Mouse (Mus musculus) MEL (cell line): Measurements from ENCODE around the gene Evc2. TPM values are rescaled to one million over a fixed set of nuclear protein-coding genes. Genes with fewer than 3 reads are reported as not detected.

Experiments
- DNase-seq: peaks from one replicate; pipeline ENCODE4 v3.0.0; 2011; ENCODE audit warnings: low read depth, low spot score
- H3K27ac ChIP-seq: 2 replicates; pipeline ENCODE4 v1.5.1; 2012; ENCODE audit warnings: low read depth, mild to moderate bottlenecking, control low read depth, low read length, moderate library complexity; ENCODE audit not compliant: control insufficient read depth
- H3K27me3 ChIP-seq, 2 experiments: fragments of 150-350 bp in 1 of 2; sonication (generic) in 1 of 2; 2 replicates each; pipeline ENCODE4 v1.6.1; 2012; ENCODE audit warnings: low read length in 2 of 2, mild to moderate bottlenecking in 2 of 2, improper control_type of control experiment in 1 of 2, moderate library complexity in 1 of 2; ENCODE audit not compliant: insufficient read depth in 2 of 2, control insufficient read depth in 1 of 2
- H3K36me3 ChIP-seq, 2 experiments: 2 replicates each; pipeline ENCODE4 v1.6.1; 2012 to 2014; ENCODE audit warnings: low read length in 2 of 2, improper control_type of control experiment in 1 of 2, inconsistent platforms in 1 of 2, mild to moderate bottlenecking in 1 of 2; ENCODE audit not compliant: insufficient read depth in 2 of 2, control insufficient read depth in 1 of 2
- H3K4me1 ChIP-seq, 2 experiments: fragments of 150-350 bp in 1 of 2; sonication (generic) in 1 of 2; 2 replicates each; pipeline ENCODE4 v1.6.1; 2012; ENCODE audit warnings: low read length in 2 of 2, improper control_type of control experiment in 1 of 2, mild to moderate bottlenecking in 1 of 2; ENCODE audit not compliant: insufficient read depth in 2 of 2, control insufficient read depth in 1 of 2
- H3K4me3 ChIP-seq, 2 experiments: fragments of 150-350 bp in 1 of 2; sonication (generic) in 1 of 2; 2 replicates each; pipeline ENCODE4 v1.5.1; 2012; ENCODE audit warnings: low read depth in 2 of 2, low read length in 2 of 2, mild to moderate bottlenecking in 2 of 2, moderate library complexity in 2 of 2, control low read depth in 1 of 2, improper control_type of control experiment in 1 of 2; ENCODE audit not compliant: control insufficient read depth in 1 of 2, insufficient read depth in 1 of 2
- H3K79me2 ChIP-seq: 2 replicates; pipeline ENCODE4 v1.6.1; 2012; ENCODE audit warnings: mild to moderate bottlenecking, low read length, moderate library complexity; ENCODE audit not compliant: control insufficient read depth, poor library complexity, insufficient read depth
- H3K9ac ChIP-seq: 2 replicates; pipeline ENCODE4 v1.6.1; 2012; ENCODE audit warnings: low read depth, mild to moderate bottlenecking, control low read depth, low read length, moderate library complexity; ENCODE audit not compliant: control insufficient read depth, poor library complexity, severe bottlenecking
- H3K9me3 ChIP-seq: fragments of 150-350 bp; sonication (generic); replicated peaks from 2 replicates; pipeline ENCODE4 v1.6.1; 2012; ENCODE audit warnings: mild to moderate bottlenecking, low read length, improper control_type of control experiment, moderate library complexity; ENCODE audit not compliant: insufficient read depth
- BHLHE40 ChIP-seq: IDR thresholded peaks from 2 replicates; pipeline ENCODE4 v1.6.1; 2012; ENCODE audit warnings: low read depth, mild to moderate bottlenecking, inconsistent platforms, low read length, improper control_type of control experiment, borderline replicate concordance
- CTCF ChIP-seq, 3 experiments: IDR thresholded peaks in 2 of 3; conservative IDR thresholded peaks in 1 of 3; 2 replicates each; pipeline ENCODE4 v1.5.1; 2011 to 2012; ENCODE audit warnings: low read length in 3 of 3, low read depth in 2 of 3, mild to moderate bottlenecking in 2 of 3, improper control_type of control experiment in 1 of 3, inconsistent platforms in 1 of 3, mixed read lengths in 1 of 3, moderate library complexity in 1 of 3; ENCODE audit not compliant: control insufficient read depth in 1 of 3, insufficient read depth in 1 of 3, poor library complexity in 1 of 3, severe bottlenecking in 1 of 3
- E2F4 ChIP-seq: IDR thresholded peaks from 2 replicates; pipeline ENCODE4 v1.6.1; 2011; ENCODE audit warnings: low read depth, low read length, improper control_type of control experiment, borderline replicate concordance
- GABPA ChIP-seq: IDR thresholded peaks from 2 replicates; pipeline ENCODE4 v1.6.1; 2012; ENCODE audit warnings: low read depth, mild to moderate bottlenecking, inconsistent platforms, low read length, improper control_type of control experiment, moderate library complexity
- GATA1 ChIP-seq: IDR thresholded peaks from 2 replicates; pipeline ENCODE4 v1.6.1; 2011; ENCODE audit warnings: low read depth, low read length, improper control_type of control experiment
- MAX ChIP-seq: IDR thresholded peaks from 2 replicates; pipeline ENCODE4 v1.6.1; 2011; ENCODE audit warnings: low read length, improper control_type of control experiment
- MXI1 ChIP-seq: IDR thresholded peaks from 2 replicates; pipeline ENCODE4 v1.6.1; 2011; ENCODE audit warnings: mild to moderate bottlenecking, low read depth, low read length, improper control_type of control experiment
- MYB ChIP-seq: IDR thresholded peaks from 2 replicates; pipeline ENCODE4 v1.6.1; 2011; ENCODE audit warnings: mild to moderate bottlenecking, low read depth, low read length, improper control_type of control experiment
- MYC ChIP-seq: IDR thresholded peaks from 2 replicates; pipeline ENCODE4 v1.6.1; 2011; ENCODE audit warnings: low read depth, mild to moderate bottlenecking, low read length, improper control_type of control experiment, moderate library complexity
- POLR2A ChIP-seq, 2 experiments: IDR thresholded peaks; 2 replicates each; pipeline ENCODE4 v1.6.1; 2011 to 2012; ENCODE audit warnings: low read length in 2 of 2, mild to moderate bottlenecking in 2 of 2, control low read depth in 1 of 2, improper control_type of control experiment in 1 of 2, low read depth in 1 of 2, moderate library complexity in 1 of 2; ENCODE audit not compliant: control insufficient read depth in 1 of 2, insufficient read depth in 1 of 2, poor library complexity in 1 of 2
- RAD21 ChIP-seq: IDR thresholded peaks from 2 replicates; pipeline ENCODE4 v1.6.1; 2011; ENCODE audit warnings: mild to moderate bottlenecking, low read depth, low read length, improper control_type of control experiment
- UBTF ChIP-seq: IDR thresholded peaks from 2 replicates; pipeline ENCODE4 v1.6.1; 2012; ENCODE audit warnings: low read depth, mild to moderate bottlenecking, inconsistent platforms, low read length, improper control_type of control experiment, moderate library complexity, borderline replicate concordance; ENCODE audit not compliant: insufficient read depth
- USF1 ChIP-seq: IDR thresholded peaks from 2 replicates; pipeline ENCODE4 v1.6.1; 2014; ENCODE audit warnings: low read depth, mild to moderate bottlenecking, inconsistent platforms, low read length, improper control_type of control experiment, moderate library complexity
- USF2 ChIP-seq, 2 experiments: IDR thresholded peaks; 2 replicates each; pipeline ENCODE4 v1.6.1; 2011 to 2012; ENCODE audit warnings: improper control_type of control experiment in 2 of 2, low read length in 2 of 2, borderline replicate concordance in 1 of 2, inconsistent platforms in 1 of 2, low read depth in 1 of 2, mild to moderate bottlenecking in 1 of 2; ENCODE audit not compliant: insufficient read depth in 1 of 2
- ZC3H11A ChIP-seq: IDR thresholded peaks from 2 replicates; pipeline ENCODE4 v1.6.1; 2012; ENCODE audit warnings: low read depth, mild to moderate bottlenecking, inconsistent platforms, low read length, improper control_type of control experiment
- ZMIZ1 ChIP-seq: IDR thresholded peaks from 2 replicates; pipeline ENCODE4 v1.6.1; 2012; ENCODE audit warnings: low read depth, mild to moderate bottlenecking, inconsistent platforms, low read length, improper control_type of control experiment, moderate library complexity
- ZNF384 ChIP-seq: IDR thresholded peaks from 2 replicates; pipeline ENCODE4 v1.6.1; 2012; ENCODE audit warnings: low read depth, mild to moderate bottlenecking, inconsistent platforms, low read length, improper control_type of control experiment
- polyA plus RNA-seq, 2 experiments: library from polyadenylated mRNA; stranded (reverse) in 1 of 2; unstranded in 1 of 2; fragments of >175 nt in 1 of 2; fragments of >200 nt in 1 of 2; gene quantifications; 2 replicates each; pipeline versions ENCODE4 v1.2.1 to v1.2.4; 2012; ENCODE audit warnings: low replicate concordance in 2 of 2, low read depth in 1 of 2; ENCODE audit not compliant: insufficient read length in 2 of 2, insufficient read depth in 1 of 2, missing spikeins in 1 of 2
- total RNA-seq: library from RNA; depleted of rRNA; stranded (reverse); fragments of 300-350 nt; gene quantifications from 2 replicates; pipeline ENCODE4 v1.2.3, GENCODE M21; 2012

Evc2 gene
- total and polyA plus RNA-seq, 3 experiments, result not detected

GRCm38 (mm10) chr5:37427210-37427609, 88.9 kb downstream of the Evc2 start:
- H3K36me3 ChIP-seq, result no peaks in the 10 kb centered on the region
- DNase-seq, result no peak
- no peak overlapping the region for H3K4me3 ChIP-seq
- no peak overlapping the region for H3K9ac ChIP-seq
- H3K27me3 ChIP-seq, result no peaks in the 10 kb centered on the region; a peak in 1 of 4 replicates
- H3K9me3 ChIP-seq, result no peaks in the 10 kb centered on the region
- H3K27ac ChIP-seq, result no peak overlapping the region
- H3K4me1 ChIP-seq, result no peaks in the 10 kb centered on the region
- H3K79me2 ChIP-seq, result no peaks in the 10 kb centered on the region
- TF ChIP-seq USF1 (no peak), CTCF (IDR thresholded peaks at IDR 0.05 in 2 of 3, conservative IDR thresholded peaks at IDR 0.05 in 1 of 3; ENCODE audit: control insufficient read depth in 1 of 3, insufficient read depth in 1 of 3, low read depth in 2 of 3, low read length in 3 of 3, poor library complexity in 1 of 3, severe bottlenecking in 1 of 3) (no peak), RAD21 (no peak), MYC (no peak), ZNF384 (no peak), BHLHE40 (no peak), ZC3H11A (no peak)

GRCm38 (mm10) chr5:37435417-37435816, 97.1 kb downstream of the Evc2 start:
- TF ChIP-seq GATA1 (no peak), POLR2A (IDR thresholded peaks at IDR 0.05; ENCODE audit: control insufficient read depth in 1 of 2, insufficient read depth in 1 of 2, low read depth in 1 of 2, low read length in 2 of 2, poor library complexity in 1 of 2) (no peak), MAX (no peak), GABPA (no peak), MYB (no peak), E2F4 (no peak), MXI1 (no peak), ZMIZ1 (no peak), USF2 (IDR thresholded peaks at IDR 0.05; ENCODE audit: borderline replicate concordance in 1 of 2, insufficient read depth in 1 of 2, low read depth in 1 of 2, low read length in 2 of 2) (no peak), CTCF (IDR thresholded peaks at IDR 0.05 in 2 of 3, conservative IDR thresholded peaks at IDR 0.05 in 1 of 3; ENCODE audit: control insufficient read depth in 1 of 3, insufficient read depth in 1 of 3, low read depth in 2 of 3, low read length in 3 of 3, poor library complexity in 1 of 3, severe bottlenecking in 1 of 3) (no peak), ZNF384 (no peak), UBTF (no peak)
- Histone ChIP-seq H3K27me3 (no peaks in the 10 kb centered on the region), H3K9ac (no peak overlapping the region), H3K4me1 (no peaks in the 10 kb centered on the region), H3K4me3 (no peak overlapping the region), H3K79me2 (no peaks in the 10 kb centered on the region), H3K36me3 (no peaks in the 10 kb centered on the region), H3K9me3 (no peaks in the 10 kb centered on the region), H3K27ac (no peak overlapping the region)
- DNase-seq, result no peak
